Mouse (Mus musculus): ENCODE results near the gene Trpm5. TPM values are rescaled to one million over a fixed set of nuclear protein-coding genes. Genes with fewer than 3 reads are reported as not detected.

Gene Trpm5
- total RNA-seq (2021): not detected
- long read RNA-seq, experiment 1: 0 reads
- long read RNA-seq, experiment 2: 0 reads

- TF ChIP-seq CTCF (IDR thresholded peaks at IDR 0.05): peak; percentile 76
- peak; percentile 33 to 36 for DNase-seq (ENCODE audit: extremely low spot score in 1 of 2, low spot score in 2 of 2)
- intact Hi-C loops (cut with DNase I): loop anchor here (1.0 to 5.0 kb wide), 2 partner anchors 45 to 377 kb away; partner anchors contain the start of gene Slc22a18
- Histone ChIP-seq H3K27ac (no peak within 1 kb of the TSS), H3K4me3 (no peak within 1 kb of the TSS)
Measured at GRCm38 (mm10) chr7:143094592-143095553, at the start of gene Trpm5. Gene Trpm5, minus strand, starts transcription at chr7:143094642.

- TF ChIP-seq CTCF (IDR thresholded peaks at IDR 0.05): no peak
- DNase-seq (ENCODE audit: extremely low spot score in 1 of 2, low spot score in 2 of 2): no peak
- Histone ChIP-seq H3K27ac (no peak overlapping the region), H3K4me3 (no peak overlapping the region)
- intact Hi-C loops (cut with DNase I): no loop called here
Measured at GRCm38 (mm10) chr7:143142680-143143079, 48.2 kb upstream of the Trpm5 start.

- H3K4me3 ChIP-seq: no peak overlapping the region
- no peak for TF ChIP-seq CTCF (IDR thresholded peaks at IDR 0.05)
- no peak overlapping the region for H3K27ac ChIP-seq
- no peak for DNase-seq (ENCODE audit: extremely low spot score in 1 of 2, low spot score in 2 of 2)
- intact Hi-C loops (cut with DNase I): loop anchor here (1.0 to 5.0 kb wide), 3 partner anchors 46 to 243 kb away; partner anchors contain the start of genes Trpm5 and Tspan32
Measured at GRCm38 (mm10) chr7:143139932-143140331, 45.5 kb upstream of the Trpm5 start.

GRCm38 (mm10) chr7:143138789-143139188 lies 44.3 kb upstream of the Trpm5 start:
- Histone ChIP-seq H3K27ac (no peak overlapping the region), H3K4me3 (no peak overlapping the region)
- intact Hi-C loops (cut with DNase I): loop anchor here (5.0 kb wide), 2 partner anchors 131 to 241 kb away; partner anchors contain the start of gene Tspan32
- peak; percentile 34 to 52 for DNase-seq (ENCODE audit: extremely low spot score in 1 of 2, low spot score in 2 of 2)
- TF ChIP-seq CTCF (IDR thresholded peaks at IDR 0.05): peak; percentile 74

GRCm38 (mm10) chr7:143136561-143136960 lies 42.1 kb upstream of the Trpm5 start:
- intact Hi-C loops (cut with DNase I): loop anchor here (5.0 kb wide), 2 partner anchors 129 to 239 kb away; partner anchors contain the start of gene Tspan32
- TF ChIP-seq CTCF (IDR thresholded peaks at IDR 0.05): no peak
- no peak for DNase-seq (ENCODE audit: extremely low spot score in 1 of 2, low spot score in 2 of 2)
- Histone ChIP-seq H3K4me3 (no peak overlapping the region), H3K27ac (no peak overlapping the region)

- H3K4me3 ChIP-seq: no peak overlapping the region
- DNase-seq (ENCODE audit: extremely low spot score in 1 of 2, low spot score in 2 of 2): no peak
- intact Hi-C loops (cut with DNase I): loop anchor here (5.0 kb wide), 2 partner anchors 129 to 239 kb away; partner anchors contain the start of gene Tspan32
- TF ChIP-seq CTCF (IDR thresholded peaks at IDR 0.05): no peak
- H3K27ac ChIP-seq: no peak overlapping the region
Measured at GRCm38 (mm10) chr7:143136125-143136524, 41.7 kb upstream of the Trpm5 start.

GRCm38 (mm10) chr7:143132815-143133214 lies 38.4 kb upstream of the Trpm5 start:
- no peak for DNase-seq (ENCODE audit: extremely low spot score in 1 of 2, low spot score in 2 of 2)
- Histone ChIP-seq H3K27ac (no peak overlapping the region), H3K4me3 (no peak overlapping the region)
- intact Hi-C loops (cut with DNase I): no loop called here
- TF ChIP-seq CTCF (IDR thresholded peaks at IDR 0.05): no peak

GRCm38 (mm10) chr7:143124902-143125301 lies 30.5 kb upstream of the Trpm5 start:
- intact Hi-C loops (cut with DNase I): no loop called here
- TF ChIP-seq CTCF (IDR thresholded peaks at IDR 0.05): no peak
- no peak for DNase-seq (ENCODE audit: extremely low spot score in 1 of 2, low spot score in 2 of 2)
- H3K4me3 ChIP-seq: no peak overlapping the region
- no peak overlapping the region for H3K27ac ChIP-seq

- intact Hi-C loops (cut with DNase I): no loop called here
- Histone ChIP-seq H3K27ac (no peak overlapping the region), H3K4me3 (no peak overlapping the region)
- no peak for DNase-seq (ENCODE audit: extremely low spot score in 1 of 2, low spot score in 2 of 2)
- TF ChIP-seq CTCF (IDR thresholded peaks at IDR 0.05): no peak
Measured at GRCm38 (mm10) chr7:143123876-143124669, 29.6 kb upstream of the Trpm5 start.

- Histone ChIP-seq H3K4me3 (no peak overlapping the region), H3K27ac (no peak overlapping the region)
- intact Hi-C loops (cut with DNase I): no loop called here
- no peak for TF ChIP-seq CTCF (IDR thresholded peaks at IDR 0.05)
- DNase-seq (ENCODE audit: extremely low spot score in 1 of 2, low spot score in 2 of 2): no peak
Measured at GRCm38 (mm10) chr7:143122191-143122590, 27.7 kb upstream of the Trpm5 start.

GRCm38 (mm10) chr7:143119826-143120225 lies 25.4 kb upstream of the Trpm5 start:
- no peak for TF ChIP-seq CTCF (IDR thresholded peaks at IDR 0.05)
- H3K27ac ChIP-seq: no peak overlapping the region
- H3K4me3 ChIP-seq: no peak overlapping the region
- intact Hi-C loops (cut with DNase I): no loop called here
- DNase-seq (ENCODE audit: extremely low spot score in 1 of 2, low spot score in 2 of 2): no peak
